Mouse (Mus musculus): ENCODE measurements at regions not wholly inside any gene's neighbourhood (a gene's known extent, or its start where the extent isn't known, plus 50 kb on each side); places are given as distances from the start of the nearest gene placed in this dataset.

- TF ChIP-seq NANOG (IDR thresholded peaks at IDR 0.05; ENCODE audit: borderline replicate concordance, low read length), result no peak
- TF ChIP-seq POU5F1 (IDR thresholded peaks at IDR 0.05; ENCODE audit: borderline replicate concordance, low read length), result no peak
- TF ChIP-seq CTCF (conservative IDR thresholded peaks at IDR 0.05; ENCODE audit: low read length), result no peak
Observed at GRCm38 (mm10) chr4:56207726-56208125, 532.1 kb upstream of the Gm26657 start.

GRCm38 (mm10) chr4:56205069-56205468 lies 534.8 kb upstream of the Gm26657 start:
- Histone ChIP-seq H3K9me3 (ENCODE audit: low read length) (no peaks in the 10 kb centered on the region), H3K36me3 (ENCODE audit: insufficient read depth, low read length) (no peaks in the 10 kb centered on the region), H3K4me3 (replicated peaks; ENCODE audit: low read length) (no peak overlapping the region), H3K27me3 (ENCODE audit: insufficient read depth, low read length) (no peaks in the 10 kb centered on the region), H3K4me1 (replicated peaks; ENCODE audit: low read depth, low read length) (no peaks in the 10 kb centered on the region)
- TF ChIP-seq CTCF (conservative IDR thresholded peaks at IDR 0.05; ENCODE audit: low read length) (no peak), NANOG (IDR thresholded peaks at IDR 0.05; ENCODE audit: borderline replicate concordance, low read length) (no peak), POU5F1 (IDR thresholded peaks at IDR 0.05; ENCODE audit: borderline replicate concordance, low read length) (no peak)

More at GRCm38 (mm10) chr4:56207726-56208125, 532.1 kb upstream of the Gm26657 start:
- no peak overlapping the region for H3K4me3 ChIP-seq (replicated peaks; ENCODE audit: low read length)
- H3K27me3 ChIP-seq (ENCODE audit: insufficient read depth, low read length), result no peaks in the 10 kb centered on the region
- H3K36me3 ChIP-seq (ENCODE audit: insufficient read depth, low read length), result no peaks in the 10 kb centered on the region
- no peaks in the 10 kb centered on the region for H3K9me3 ChIP-seq (ENCODE audit: low read length)
- H3K4me1 ChIP-seq (replicated peaks; ENCODE audit: low read depth, low read length), result no peaks in the 10 kb centered on the region

- H3K4me1 ChIP-seq (replicated peaks; ENCODE audit: low read depth, low read length), result no peaks in the 10 kb centered on the region
- no peaks in the 10 kb centered on the region for H3K9me3 ChIP-seq (ENCODE audit: low read length)
- TF ChIP-seq CTCF (conservative IDR thresholded peaks at IDR 0.05; ENCODE audit: low read length) (no peak), POU5F1 (IDR thresholded peaks at IDR 0.05; ENCODE audit: borderline replicate concordance, low read length) (no peak), NANOG (IDR thresholded peaks at IDR 0.05; ENCODE audit: borderline replicate concordance, low read length) (no peak)
- H3K36me3 ChIP-seq (ENCODE audit: insufficient read depth, low read length), result no peaks in the 10 kb centered on the region
- H3K27me3 ChIP-seq (ENCODE audit: insufficient read depth, low read length), result no peaks in the 10 kb centered on the region
- no peak overlapping the region for H3K4me3 ChIP-seq (replicated peaks; ENCODE audit: low read length)
Observed at GRCm38 (mm10) chr4:56193365-56193764, 546.5 kb upstream of the Gm26657 start.

- TF ChIP-seq CTCF (conservative IDR thresholded peaks at IDR 0.05; ENCODE audit: low read length), result no peak
- no peak for TF ChIP-seq NANOG (IDR thresholded peaks at IDR 0.05; ENCODE audit: borderline replicate concordance, low read length)
- TF ChIP-seq POU5F1 (IDR thresholded peaks at IDR 0.05; ENCODE audit: borderline replicate concordance, low read length), result no peak
- Histone ChIP-seq H3K4me3 (replicated peaks; ENCODE audit: low read length) (no peak overlapping the region), H3K9me3 (ENCODE audit: low read length) (no peaks in the 10 kb centered on the region), H3K36me3 (ENCODE audit: insufficient read depth, low read length) (no peaks in the 10 kb centered on the region), H3K27me3 (ENCODE audit: insufficient read depth, low read length) (no peaks in the 10 kb centered on the region), H3K4me1 (replicated peaks; ENCODE audit: low read depth, low read length) (no peaks in the 10 kb centered on the region)
Observed at GRCm38 (mm10) chr4:56192516-56192915, 547.4 kb upstream of the Gm26657 start.

DNA sequence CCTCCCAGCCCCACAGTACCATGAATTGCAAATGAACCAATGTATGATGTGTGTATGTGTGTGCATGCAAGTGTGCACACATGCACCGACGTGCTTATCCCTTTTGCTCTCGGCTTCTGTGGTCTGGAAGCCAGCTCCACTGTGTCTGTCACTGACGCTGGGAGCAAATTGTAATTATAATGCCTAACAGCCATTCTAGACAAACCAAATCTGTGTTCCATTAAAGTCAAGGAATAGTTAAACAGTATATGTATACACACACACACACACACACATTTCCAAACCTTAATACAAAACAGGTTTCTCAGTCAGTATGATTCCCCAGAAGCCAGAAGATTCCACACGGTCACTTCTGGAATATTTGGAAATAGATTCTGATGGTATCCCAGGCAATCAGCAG lies 560.3 kb upstream of the Gm26657 start:
- Histone ChIP-seq H3K36me3 (ENCODE audit: insufficient read depth, low read length) (no peaks in the 10 kb centered on the region), H3K9me3 (ENCODE audit: low read length) (no peaks in the 10 kb centered on the region), H3K4me3 (replicated peaks; ENCODE audit: low read length) (no peak overlapping the region), H3K4me1 (replicated peaks; ENCODE audit: low read depth, low read length) (no peaks in the 10 kb centered on the region), H3K27me3 (ENCODE audit: insufficient read depth, low read length) (no peaks in the 10 kb centered on the region)
- TF ChIP-seq POU5F1 (IDR thresholded peaks at IDR 0.05; ENCODE audit: borderline replicate concordance, low read length) (no peak), NANOG (IDR thresholded peaks at IDR 0.05; ENCODE audit: borderline replicate concordance, low read length) (no peak), CTCF (conservative IDR thresholded peaks at IDR 0.05; ENCODE audit: low read length) (no peak)

DNA sequence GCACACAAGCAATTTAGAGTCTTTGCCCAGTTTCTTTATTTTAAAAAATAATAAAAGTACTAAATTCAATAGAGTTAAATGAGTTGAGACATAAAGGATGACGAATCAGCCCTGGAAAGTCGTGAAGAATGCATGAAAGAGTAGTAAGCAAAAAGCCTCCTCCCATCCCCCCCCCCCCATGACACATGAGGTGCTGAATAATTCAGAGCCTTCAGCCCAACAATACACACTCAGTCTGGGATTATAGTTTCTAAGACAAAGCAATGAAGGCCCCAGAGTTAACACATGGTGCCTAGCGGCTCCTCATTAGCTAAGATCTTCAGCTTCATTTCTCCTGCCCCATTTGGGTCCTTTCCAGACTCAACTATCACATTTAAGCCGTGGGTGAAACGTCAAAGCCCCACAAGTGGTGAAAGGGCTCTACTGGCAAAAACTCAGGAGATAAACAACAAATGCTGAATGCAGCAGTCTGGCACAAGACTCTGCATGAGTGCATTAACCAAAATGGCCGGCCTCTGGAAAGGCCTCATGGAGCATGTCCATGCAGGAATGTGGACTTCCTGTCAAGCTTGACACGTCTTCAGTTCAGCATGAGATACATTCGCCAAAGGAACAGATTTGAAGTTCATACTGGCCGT lies 560.9 kb upstream of the Gm26657 start:
- H3K4me1 ChIP-seq (replicated peaks; ENCODE audit: low read depth, low read length), result no peaks in the 10 kb centered on the region
- no peaks in the 10 kb centered on the region for H3K9me3 ChIP-seq (ENCODE audit: low read length)
- H3K4me3 ChIP-seq (replicated peaks; ENCODE audit: low read length), result no peak overlapping the region
- H3K27me3 ChIP-seq (ENCODE audit: insufficient read depth, low read length), result no peaks in the 10 kb centered on the region
- H3K36me3 ChIP-seq (ENCODE audit: insufficient read depth, low read length), result no peaks in the 10 kb centered on the region
- TF ChIP-seq CTCF (conservative IDR thresholded peaks at IDR 0.05; ENCODE audit: low read length), result no peak
- no peak for TF ChIP-seq POU5F1 (IDR thresholded peaks at IDR 0.05; ENCODE audit: borderline replicate concordance, low read length)
- TF ChIP-seq NANOG (IDR thresholded peaks at IDR 0.05; ENCODE audit: borderline replicate concordance, low read length), result no peak

- Histone ChIP-seq H3K36me3 (ENCODE audit: insufficient read depth, low read length) (no peaks in the 10 kb centered on the region), H3K4me1 (replicated peaks; ENCODE audit: low read depth, low read length) (no peaks in the 10 kb centered on the region), H3K27me3 (ENCODE audit: insufficient read depth, low read length) (no peaks in the 10 kb centered on the region), H3K9me3 (ENCODE audit: low read length) (no peaks in the 10 kb centered on the region), H3K4me3 (replicated peaks; ENCODE audit: low read length) (no peak overlapping the region)
- TF ChIP-seq POU5F1 (IDR thresholded peaks at IDR 0.05; ENCODE audit: borderline replicate concordance, low read length) (no peak), NANOG (IDR thresholded peaks at IDR 0.05; ENCODE audit: borderline replicate concordance, low read length) (no peak), CTCF (conservative IDR thresholded peaks at IDR 0.05; ENCODE audit: low read length) (no peak)
Observed at GRCm38 (mm10) chr4:56161257-56161594, 578.6 kb upstream of the Gm26657 start.

DNA sequence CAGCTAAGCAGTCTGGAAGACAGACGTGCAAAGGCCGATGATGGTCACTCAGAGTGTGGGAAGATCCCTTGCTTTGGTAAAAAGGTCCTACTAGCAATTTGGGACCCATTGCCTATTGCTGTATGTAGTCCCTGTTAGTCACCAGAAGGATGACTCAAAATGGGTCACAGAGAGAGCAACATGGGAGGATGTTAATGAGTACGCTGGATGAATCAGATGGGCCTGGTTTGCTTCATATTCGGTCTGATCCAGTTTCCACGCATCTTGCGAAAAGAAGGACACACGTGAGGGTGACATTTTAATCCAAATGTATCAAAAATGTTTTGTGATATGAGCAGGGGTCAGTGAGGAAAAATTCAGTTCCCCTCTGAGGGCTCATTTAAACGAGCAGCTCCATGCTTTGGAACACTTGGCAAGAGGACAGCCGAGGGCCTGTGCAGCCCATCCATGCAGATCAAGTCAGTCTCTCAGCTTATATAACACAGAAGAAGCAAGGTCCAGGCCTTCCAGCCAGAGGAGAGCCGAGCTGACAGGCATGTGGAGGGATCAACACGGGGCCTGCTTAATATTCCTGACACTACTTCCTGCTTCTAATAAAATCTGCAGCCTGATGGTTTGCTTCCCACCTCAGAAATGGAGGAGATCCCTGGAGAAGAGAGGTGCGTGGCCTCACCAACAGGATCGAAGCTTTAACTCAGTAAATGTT lies 579.2 kb upstream of the Gm26657 start:
- H3K27me3 ChIP-seq (ENCODE audit: insufficient read depth, low read length), result no peaks in the 10 kb centered on the region
- H3K9me3 ChIP-seq (ENCODE audit: low read length), result no peaks in the 10 kb centered on the region
- no peak overlapping the region for H3K4me3 ChIP-seq (replicated peaks; ENCODE audit: low read length)
- no peak for TF ChIP-seq CTCF (conservative IDR thresholded peaks at IDR 0.05; ENCODE audit: low read length)
- TF ChIP-seq POU5F1 (IDR thresholded peaks at IDR 0.05; ENCODE audit: borderline replicate concordance, low read length), result no peak
- no peak for TF ChIP-seq NANOG (IDR thresholded peaks at IDR 0.05; ENCODE audit: borderline replicate concordance, low read length)
- H3K36me3 ChIP-seq (ENCODE audit: insufficient read depth, low read length), result no peaks in the 10 kb centered on the region
- no peaks in the 10 kb centered on the region for H3K4me1 ChIP-seq (replicated peaks; ENCODE audit: low read depth, low read length)

Data from E14TG2a.4 (cell line).